Mouse (Mus musculus): Measurements from ENCODE around the gene Olfr523.
"Not testable (repeated sequence)": the region's sequence is repeated elsewhere in the genome, so short reads cannot be mapped to it uniquely, and the experiment has no call there.

GRCm38 (mm10) chr7:140132184-140132583 lies 40.8 kb upstream of the Olfr523 start:
- TF ChIP-seq CTCF (IDR thresholded peaks at IDR 0.05; ENCODE audit: low read depth); EP300 (optimal IDR thresholded peaks at IDR 0.05): not testable (repeated sequence)
